Mouse (Mus musculus): ENCODE measurements around the gene Banp.

The Banp gene

DNA sequence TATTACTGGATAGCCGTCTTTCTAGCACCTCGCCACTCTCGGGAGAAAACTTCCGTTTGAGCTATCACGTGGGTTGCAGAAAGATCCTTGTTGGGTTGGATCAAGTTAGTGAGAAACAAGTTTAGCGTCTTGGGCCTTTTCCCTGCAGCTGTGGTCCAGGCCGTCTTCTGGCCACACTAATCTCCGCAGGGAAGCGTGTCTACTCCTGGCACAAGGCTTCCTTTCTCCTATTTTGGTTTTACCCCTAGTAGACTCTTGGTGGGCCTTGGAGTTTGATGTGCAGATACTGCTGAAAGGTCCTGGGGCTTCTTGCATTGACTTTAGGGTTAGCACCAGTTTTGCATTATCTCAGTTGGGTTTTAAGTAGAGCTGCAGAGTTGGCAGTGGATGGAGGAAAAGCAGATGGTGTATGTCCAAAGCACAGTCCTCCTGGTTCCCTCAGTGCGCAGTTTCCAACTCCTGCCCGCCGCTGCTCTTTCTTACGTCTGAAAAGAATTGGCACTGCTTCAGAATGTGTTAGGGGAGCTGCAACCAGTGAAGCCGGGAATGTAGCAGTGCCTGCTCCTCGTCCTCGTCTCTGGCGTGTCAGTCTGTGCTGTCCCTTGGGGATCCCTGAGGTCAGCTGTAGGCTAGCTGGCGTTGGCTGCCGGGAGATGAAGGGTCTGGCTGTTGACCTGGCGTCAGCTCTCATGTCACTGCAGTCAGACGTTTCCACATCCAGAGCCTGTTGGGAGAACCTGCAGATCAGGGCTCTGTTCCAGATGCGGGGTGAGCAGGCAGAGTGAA, 68.7 kb downstream of the Banp start:
- DNase-seq (ENCODE audit: low read depth, low spot score): no peak

DNA sequence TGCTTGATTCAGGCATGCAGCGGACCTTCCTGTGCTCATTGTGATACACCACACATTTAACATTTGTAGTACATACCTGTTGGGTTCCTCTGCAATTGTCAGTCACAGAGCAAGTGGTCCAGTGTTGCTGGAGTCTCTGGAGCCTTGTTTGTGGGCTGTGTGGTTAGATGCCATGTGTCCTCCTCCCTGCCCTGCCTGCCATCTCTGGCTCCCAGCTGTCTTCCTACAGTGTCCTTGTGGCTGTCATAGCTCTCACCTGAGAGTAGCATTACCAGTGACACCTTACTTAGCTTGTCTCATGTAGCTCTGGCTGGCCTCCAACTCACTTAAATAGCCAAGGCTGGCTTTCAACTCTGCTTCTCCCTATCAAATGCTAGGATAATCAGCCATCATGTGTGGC, 69.6 kb downstream of the Banp start:
- no peak for DNase-seq (ENCODE audit: low read depth, low spot score)

DNA sequence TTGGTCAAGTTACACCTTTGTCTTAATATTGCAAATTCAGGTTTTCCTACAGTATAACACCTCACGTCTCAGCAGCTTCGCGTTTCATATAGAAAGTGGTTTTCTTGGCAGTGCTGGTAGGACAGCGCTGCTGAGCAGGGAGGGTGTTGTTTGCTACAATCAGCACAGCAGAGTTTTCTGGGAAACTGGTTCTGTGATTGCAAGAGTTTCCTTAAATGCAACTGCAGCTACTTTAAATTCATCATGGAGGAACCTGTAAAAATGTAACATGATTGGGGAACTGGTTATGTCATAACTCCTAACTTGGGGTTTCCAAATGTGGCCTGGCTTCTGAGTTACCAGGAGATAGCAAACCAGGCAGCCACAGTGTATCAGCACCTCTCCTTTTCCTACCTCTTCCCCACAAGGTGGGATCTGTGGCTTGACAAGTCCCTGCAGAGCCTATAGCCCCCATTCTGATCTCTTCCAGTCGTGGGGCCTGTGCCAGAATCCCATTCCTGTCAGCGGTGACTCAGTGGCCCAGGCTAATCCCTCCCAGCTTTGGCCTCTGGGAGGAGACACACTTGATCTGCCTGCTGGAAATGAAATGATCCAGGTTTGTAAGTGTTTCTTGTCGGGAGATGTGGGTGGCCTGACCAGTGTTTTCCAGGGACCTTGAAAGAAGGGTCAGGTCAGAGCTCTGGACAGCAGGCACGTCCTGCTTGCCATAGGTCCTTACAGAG, 70.7 kb downstream of the Banp start:
- no peak for DNase-seq (ENCODE audit: low read depth, low spot score)

DNA sequence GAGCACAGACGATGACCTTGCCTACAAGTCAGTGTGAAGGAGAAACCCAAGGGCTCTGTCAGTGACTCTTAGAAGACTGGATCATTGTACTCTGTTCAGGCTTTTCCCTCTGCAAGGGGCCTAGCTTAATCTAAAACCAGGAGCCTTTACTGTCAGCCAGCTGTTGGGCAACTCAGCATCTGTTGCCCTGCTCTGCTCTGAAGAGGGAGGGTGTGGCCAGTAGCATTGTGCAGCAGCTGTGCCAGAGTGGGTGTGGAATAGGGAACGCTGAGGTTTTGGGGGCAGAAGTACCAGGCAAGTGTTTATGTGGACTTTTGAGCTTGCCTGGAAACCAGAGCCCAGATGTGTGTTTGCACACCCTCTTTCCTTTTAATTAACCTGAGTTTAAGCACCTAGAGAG, 72.2 kb downstream of the Banp start:
- DNase-seq (ENCODE audit: low read depth, low spot score): no peak

GRCm38 (mm10) chr8:122022274-122022673, 72.7 kb downstream of the Banp start:
- no peak for DNase-seq (ENCODE audit: low read depth, low spot score)

DNA sequence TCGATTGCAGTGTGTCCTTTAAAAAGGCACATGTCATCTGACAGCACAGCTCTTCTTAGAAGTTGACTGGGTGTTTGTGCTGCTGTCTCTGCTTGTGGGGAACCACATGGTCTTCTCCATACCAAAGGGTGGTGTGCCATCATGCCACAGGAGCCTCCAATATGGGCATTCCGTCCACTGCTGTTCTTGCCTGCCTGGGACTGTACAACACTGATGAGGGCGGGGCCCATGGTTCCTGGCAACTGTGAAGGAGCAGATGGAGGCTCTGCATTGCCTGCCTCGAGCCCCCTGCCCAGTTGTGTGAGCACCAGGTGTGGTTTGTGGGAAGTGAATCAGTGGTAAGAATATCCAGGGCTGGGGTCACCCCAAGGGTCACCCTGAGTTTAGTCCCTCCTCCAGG, 73.2 kb downstream of the Banp start:
- DNase-seq (ENCODE audit: low read depth, low spot score): no peak

DNA sequence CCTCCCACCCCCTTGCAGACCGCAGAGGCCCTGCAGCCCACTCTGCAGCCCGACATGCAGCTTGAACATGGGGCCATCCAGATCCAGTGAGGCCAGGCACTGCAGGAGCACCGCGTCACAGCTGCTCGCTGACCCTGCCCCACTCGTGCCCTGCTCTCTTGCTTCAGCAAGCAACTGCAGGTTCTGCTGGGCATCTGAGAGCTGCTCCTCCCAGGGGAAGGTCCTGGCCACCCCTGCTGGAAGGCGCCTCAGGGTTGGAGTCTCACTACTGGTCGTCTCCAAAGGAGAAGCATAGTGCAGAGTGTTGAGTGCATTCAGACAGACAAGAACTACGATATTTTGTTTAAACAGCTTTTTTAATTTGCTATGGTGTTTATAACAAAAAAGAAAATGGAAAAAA, 76.0 kb downstream of the Banp start:
- no peak for DNase-seq (ENCODE audit: low read depth, low spot score)

- DNase-seq (ENCODE audit: low read depth, low spot score): no peak
Observed at GRCm38 (mm10) chr8:122028116-122028515, 78.6 kb downstream of the Banp start.

GRCm38 (mm10) chr8:122030965-122031364, 81.4 kb downstream of the Banp start:
- no peak for DNase-seq (ENCODE audit: low read depth, low spot score)

DNA sequence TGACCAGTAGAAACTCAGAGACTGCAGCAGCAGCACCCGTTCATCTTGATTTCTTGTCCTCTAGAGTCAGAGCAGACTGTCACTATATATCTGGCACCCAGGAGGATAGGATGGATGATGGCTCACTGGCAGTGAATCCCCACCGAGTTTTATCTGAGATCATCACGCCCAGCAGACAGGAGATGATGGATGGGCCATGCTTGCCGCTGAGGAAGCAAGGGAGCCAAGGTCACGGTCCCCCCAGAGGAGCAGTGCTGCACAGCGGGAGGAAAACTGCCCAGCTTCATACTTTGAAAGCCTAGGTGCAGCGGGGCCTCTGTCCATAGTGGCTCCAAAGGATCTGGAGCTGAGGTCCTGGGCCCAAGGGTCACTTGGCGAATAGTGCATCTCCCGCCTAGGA, 83.2 kb downstream of the Banp start:
- no peak for DNase-seq (ENCODE audit: low read depth, low spot score)

DNA sequence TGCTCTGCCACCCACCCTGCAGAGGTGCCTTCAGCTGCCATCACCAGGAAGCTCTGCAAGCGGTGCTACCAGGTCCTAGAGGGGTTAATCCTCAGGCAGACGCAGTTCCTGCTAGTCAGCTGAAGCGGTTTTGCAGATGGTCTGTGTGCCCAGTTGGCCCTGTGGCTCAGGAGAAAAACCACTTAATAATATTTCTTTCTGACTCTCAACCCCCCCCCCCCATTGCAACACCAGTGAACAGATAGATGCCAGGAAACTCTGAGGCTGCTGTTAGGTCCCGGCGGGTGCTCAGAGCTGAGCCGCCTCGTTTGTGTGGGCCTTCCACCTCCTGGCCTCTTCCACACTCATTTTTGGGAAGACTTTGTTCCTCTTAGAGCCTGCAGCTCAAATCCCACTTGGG, 86.0 kb downstream of the Banp start:
- no peak for DNase-seq (ENCODE audit: low read depth, low spot score)

GRCm38 (mm10) chr8:122036325-122036724, 86.8 kb downstream of the Banp start:
- DNase-seq (ENCODE audit: low read depth, low spot score): no peak

DNA sequence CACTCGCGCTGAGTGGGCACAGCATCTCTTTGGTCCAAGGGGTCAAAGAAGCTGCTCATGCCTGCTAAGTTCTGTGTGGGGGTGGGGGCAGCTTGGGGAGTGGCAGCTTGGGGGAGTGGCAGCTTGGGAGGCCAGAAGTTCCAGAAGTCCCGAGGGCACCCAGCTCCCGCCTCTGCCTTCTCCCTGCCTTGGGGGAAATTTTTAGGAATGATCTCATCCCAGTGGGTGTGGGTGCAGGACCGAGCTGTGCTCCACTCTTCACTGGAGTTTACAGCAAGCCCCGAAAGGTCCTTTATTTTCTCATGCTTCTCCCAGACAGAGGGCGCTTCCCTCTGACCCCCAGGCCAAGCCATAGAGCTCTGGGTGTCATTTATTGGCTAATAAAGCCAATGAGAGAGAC, 87.7 kb downstream of the Banp start:
- no peak for DNase-seq (ENCODE audit: low read depth, low spot score)

DNA sequence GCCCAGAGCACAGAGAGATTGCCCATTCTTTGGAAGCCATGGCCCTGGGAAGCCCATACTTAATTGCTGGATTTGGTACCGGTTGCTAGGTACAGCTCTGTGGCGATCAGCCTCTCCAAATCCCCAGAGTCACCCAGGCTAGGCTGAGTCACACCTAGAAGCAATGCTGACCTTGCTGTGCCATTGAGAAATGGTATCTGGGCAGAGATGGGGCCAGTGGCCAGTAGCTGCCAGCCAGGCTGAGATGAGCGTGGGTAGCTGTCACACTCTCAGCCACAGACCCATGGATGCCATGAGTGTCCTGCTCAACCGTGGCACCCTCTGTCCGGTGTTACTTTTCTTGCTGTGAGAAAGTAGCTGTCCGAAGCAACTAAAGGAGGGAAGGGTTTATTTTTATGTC, 88.5 kb downstream of the Banp start:
- DNase-seq (ENCODE audit: low read depth, low spot score): no peak

DNA sequence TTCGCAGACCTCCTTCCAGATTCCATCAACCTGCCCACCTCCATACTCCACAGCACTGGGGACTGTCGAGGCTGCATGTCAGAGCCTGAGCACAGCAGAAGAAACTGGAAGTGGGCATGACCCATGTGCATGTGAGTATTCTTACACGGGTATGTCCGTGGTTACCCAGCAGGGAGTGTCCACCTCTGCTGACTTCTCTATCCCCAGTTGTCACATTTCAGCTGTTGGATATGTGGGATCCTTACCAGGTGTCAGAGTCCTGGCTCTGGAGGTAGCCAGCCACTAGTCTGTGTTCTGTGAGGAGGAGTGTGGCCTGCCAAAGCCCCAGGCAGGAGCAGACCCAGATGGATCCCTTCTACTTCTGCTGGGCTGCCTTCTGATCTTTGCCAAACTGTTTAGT, 89.9 kb downstream of the Banp start:
- no peak for DNase-seq (ENCODE audit: low read depth, low spot score)

DNA sequence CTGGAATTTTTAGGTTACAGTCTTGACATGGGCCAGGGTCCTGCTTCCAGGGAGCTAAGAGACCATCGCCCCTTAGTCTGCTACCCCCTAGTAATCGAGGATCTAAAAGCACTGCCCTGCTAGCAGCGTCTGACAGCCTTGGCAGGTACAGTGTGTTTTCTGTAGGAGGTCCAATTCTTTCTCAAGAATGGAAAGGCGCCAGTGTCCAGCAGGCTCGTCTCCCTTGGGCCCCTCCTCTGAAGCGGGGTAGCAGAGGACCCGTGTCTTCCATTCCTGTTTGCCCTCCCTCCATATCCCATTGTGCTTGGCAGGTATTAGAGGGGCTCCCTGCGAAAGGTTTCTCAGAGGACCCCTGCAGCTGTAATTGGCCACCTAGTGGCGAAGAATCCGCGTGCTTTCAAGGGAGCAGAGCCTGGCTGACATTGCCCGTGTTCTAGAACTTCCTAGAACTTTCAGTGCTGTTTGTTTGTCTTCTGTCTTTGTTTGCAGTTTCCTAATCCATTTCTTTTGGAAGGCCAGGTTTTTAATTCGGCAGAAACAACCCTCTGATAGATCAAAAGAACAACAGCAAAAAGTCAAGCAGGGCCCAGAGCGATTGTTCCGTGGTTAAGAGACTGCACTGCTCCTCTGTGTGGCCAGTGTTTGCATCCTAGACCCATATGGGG, 97.8 kb downstream of the Banp start:
- DNase-seq (ENCODE audit: low read depth, low spot score): no peak

DNA sequence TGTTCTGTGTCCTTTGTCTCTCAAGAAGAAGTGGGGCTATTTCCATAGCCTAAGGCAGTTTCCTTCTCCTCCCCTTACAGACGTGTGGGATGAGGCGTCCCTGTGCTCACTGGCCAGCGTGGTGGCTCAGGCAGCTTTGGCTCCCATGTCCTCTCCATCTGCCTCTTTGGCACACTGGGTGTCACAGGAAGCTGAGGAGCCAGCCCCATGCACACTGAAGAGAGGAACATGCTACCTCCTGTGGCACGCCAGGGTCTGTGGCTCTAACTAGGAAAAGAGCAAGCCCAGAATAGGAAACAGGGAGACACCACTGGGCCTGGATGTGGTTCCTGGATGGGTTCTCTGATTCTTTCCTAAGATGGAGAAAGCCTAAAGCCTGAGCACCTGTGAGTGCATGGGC, 99.7 kb downstream of the Banp start:
- DNase-seq (ENCODE audit: low read depth, low spot score): no peak

DNA sequence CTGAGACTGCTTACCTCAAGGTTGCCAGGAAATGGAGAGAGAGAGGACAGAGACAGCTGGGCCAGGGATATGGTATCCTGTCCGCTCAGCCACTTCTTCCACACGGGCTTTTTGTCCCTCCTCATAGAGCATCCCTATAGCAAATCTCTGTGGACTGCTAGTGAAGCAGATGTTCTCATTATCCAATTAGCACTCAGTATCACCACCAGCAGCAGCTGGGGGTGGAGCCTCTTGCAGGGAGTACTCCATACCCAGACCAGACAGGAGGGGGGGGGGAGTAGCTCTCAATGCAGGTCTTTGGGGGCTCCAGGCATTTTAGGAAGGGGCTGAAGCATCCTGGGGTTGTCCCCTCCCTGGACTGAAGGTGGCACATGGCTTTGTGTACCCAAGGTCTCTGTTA, 100.4 kb downstream of the Banp start:
- DNase-seq (ENCODE audit: low read depth, low spot score): no peak

DNA sequence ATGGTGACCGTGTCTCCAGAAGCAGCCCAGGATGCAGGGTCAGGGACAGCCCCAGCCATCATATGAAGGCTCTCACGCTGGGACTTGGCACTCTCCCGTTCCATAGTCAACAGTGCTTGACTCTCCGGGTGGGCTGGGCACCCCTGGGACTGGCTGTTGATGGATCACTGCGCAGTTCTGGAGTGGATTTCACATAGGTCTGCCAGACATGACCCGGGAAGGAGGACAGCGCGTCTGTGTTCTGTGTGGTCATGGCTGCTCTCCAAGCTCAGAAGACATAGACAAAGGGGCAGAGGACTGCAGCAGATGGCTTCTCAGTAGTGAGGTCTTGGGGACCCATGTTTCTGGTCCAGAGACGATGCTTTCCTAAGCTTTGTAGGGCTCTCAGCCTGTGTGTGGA, 101.1 kb downstream of the Banp start:
- DNase-seq (ENCODE audit: low read depth, low spot score): no peak

DNA sequence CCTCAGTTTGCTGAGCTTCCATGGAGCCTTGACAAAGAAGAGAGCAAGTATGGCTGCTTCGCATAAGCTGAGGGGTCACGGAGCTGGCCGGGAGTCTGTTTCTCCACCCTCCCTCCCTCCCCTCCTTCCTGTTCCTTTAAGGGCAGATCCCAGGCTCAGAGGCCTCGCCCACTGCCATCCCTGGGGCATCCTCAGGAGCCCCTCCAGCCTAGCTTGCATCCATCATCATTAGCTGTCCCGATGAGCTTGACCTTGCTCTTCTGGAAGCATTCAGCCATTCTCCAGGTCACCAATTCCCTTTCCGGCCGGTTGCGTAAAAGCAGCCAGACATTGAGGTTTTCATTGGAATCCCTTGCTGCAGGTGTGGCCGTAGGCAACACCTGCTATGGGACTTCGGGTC, 105.8 kb downstream of the Banp start:
- DNase-seq (ENCODE audit: low read depth, low spot score): no peak

- DNase-seq (ENCODE audit: low read depth, low spot score): no peak
Observed at GRCm38 (mm10) chr8:122056113-122056512, 106.6 kb downstream of the Banp start.

DNA sequence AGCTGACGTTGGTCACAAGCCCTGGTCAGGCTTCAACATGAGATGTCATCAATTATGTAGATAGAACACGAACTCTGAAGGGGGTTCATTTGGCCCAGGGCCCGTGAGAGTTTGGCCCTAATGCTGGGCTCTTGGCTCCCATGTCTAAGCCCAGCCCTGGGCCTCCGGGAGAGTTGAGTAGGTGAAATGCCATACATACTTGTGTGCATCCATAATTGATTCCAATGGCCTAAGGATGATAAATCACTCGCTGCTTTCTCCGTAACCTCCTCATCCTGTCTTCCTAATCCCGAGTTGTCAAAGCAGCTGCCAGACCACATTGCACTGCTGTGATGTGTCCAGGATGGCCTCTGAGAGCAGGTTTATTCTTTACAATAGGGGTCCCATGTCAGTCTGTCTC, 107.3 kb downstream of the Banp start:
- DNase-seq (ENCODE audit: low read depth, low spot score): no peak

GRCm38 (mm10) chr8:122058510-122058909, 109.0 kb downstream of the Banp start:
- no peak for DNase-seq (ENCODE audit: low read depth, low spot score)
